Mouse (Mus musculus): ENCODE results near the gene Trp53i13. TPM values are rescaled to one million over a fixed set of nuclear protein-coding genes. Genes with fewer than 3 reads are reported as not detected.

Trp53i13 gene
- polyA plus RNA-seq, 1 experiment = 72.7 TPM

DNA sequence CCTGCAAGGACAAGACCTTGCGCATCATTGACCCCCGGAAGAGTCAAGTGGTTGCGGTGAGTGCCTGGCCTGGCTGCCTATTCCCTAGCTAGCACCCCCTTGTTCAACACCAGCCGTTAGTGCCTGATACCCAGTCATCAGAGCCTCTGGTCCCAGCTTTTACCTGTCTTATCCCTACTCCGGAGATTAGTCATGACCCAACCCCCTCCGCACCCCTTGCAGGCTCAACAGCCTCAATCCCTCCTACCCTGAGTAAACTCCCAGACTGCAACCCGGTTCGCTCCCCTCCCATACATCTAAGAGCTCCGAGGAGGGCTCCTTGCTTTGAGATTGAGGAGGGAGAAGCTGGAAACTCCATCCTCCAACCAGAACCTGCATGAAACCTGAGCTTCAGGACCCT is 49.2 kb downstream of the Trp53i13 start:
- H3K27ac ChIP-seq (ENCODE audit: control insufficient read depth, insufficient read depth, low read length) = no peak overlapping the region

DNA sequence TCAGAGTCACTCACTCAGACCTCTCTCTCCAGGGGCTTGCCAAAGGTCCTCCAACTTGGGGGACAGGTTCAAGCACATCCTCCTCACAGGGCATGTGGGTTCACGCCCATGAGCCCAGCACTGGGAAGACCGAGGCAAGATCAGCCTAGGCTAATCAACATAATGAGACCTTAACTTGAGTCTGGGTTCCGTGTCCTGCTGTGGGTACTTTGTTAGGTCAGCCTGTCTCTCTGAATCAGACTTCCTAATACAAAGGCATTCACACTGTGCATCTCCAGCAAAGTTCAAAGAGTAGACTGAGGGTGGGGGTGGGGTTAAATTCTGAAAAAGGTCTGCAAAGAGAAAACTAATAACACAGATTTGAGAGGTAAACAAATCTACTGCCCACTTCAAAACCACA is 50.7 kb downstream of the Trp53i13 start:
- no peak overlapping the region for H3K4me3 ChIP-seq (ENCODE audit: control insufficient read depth, insufficient read depth, low read length)
- TF ChIP-seq POLR2A (IDR thresholded peaks at IDR 0.05; ENCODE audit: control insufficient read depth, extremely low read depth, insufficient read depth, low read length, poor library complexity) (no peak), CTCF (IDR thresholded peaks at IDR 0.05; ENCODE audit: borderline replicate concordance, control insufficient read depth, extremely low read depth, insufficient read depth, low read length, poor library complexity) (no peak)
- peaks cover 16% of the 10 kb centered on the region for H3K4me1 ChIP-seq (replicated peaks; ENCODE audit: control insufficient read depth, insufficient read depth, low read length)
- DNase-seq = no peak
- no peak overlapping the region for H3K27ac ChIP-seq (ENCODE audit: control insufficient read depth, insufficient read depth, low read length)
- peaks cover 14% of the 10 kb centered on the region for H3K27me3 ChIP-seq (ENCODE audit: control insufficient read depth, insufficient read depth, low read length)
- no peaks in the 10 kb centered on the region for H3K36me3 ChIP-seq (ENCODE audit: control insufficient read depth, insufficient read depth, low read length)
- 93% methylated on average over 3 of the region's 3 CpGs for WGBS

More for the DNA sequence above, 49.2 kb downstream of the Trp53i13 start:
- TF ChIP-seq CTCF (IDR thresholded peaks at IDR 0.05; ENCODE audit: borderline replicate concordance, control insufficient read depth, extremely low read depth, insufficient read depth, low read length, poor library complexity) (no peak), POLR2A (IDR thresholded peaks at IDR 0.05; ENCODE audit: control insufficient read depth, extremely low read depth, insufficient read depth, low read length, poor library complexity) (no peak)
- 62% methylated on average over 9 of the region's 9 CpGs for WGBS
- Histone ChIP-seq H3K36me3 (ENCODE audit: control insufficient read depth, insufficient read depth, low read length) (no peaks in the 10 kb centered on the region), H3K4me3 (ENCODE audit: control insufficient read depth, insufficient read depth, low read length) (no peak overlapping the region), H3K4me1 (replicated peaks; ENCODE audit: control insufficient read depth, insufficient read depth, low read length) (peaks cover 16% of the 10 kb centered on the region), H3K27me3 (ENCODE audit: control insufficient read depth, insufficient read depth, low read length) (peaks cover 14% of the 10 kb centered on the region)
- DNase-seq = no peak

- WGBS = 88% methylated on average over 4 of the region's 4 CpGs
- no peak for DNase-seq
- TF ChIP-seq CTCF (IDR thresholded peaks at IDR 0.05; ENCODE audit: borderline replicate concordance, control insufficient read depth, extremely low read depth, insufficient read depth, low read length, poor library complexity) (no peak), POLR2A (IDR thresholded peaks at IDR 0.05; ENCODE audit: control insufficient read depth, extremely low read depth, insufficient read depth, low read length, poor library complexity) (no peak)
- H3K27me3 ChIP-seq (ENCODE audit: control insufficient read depth, insufficient read depth, low read length) = peaks cover 14% of the 10 kb centered on the region
- H3K4me1 ChIP-seq (replicated peaks; ENCODE audit: control insufficient read depth, insufficient read depth, low read length) = peaks cover 16% of the 10 kb centered on the region
- H3K27ac ChIP-seq (ENCODE audit: control insufficient read depth, insufficient read depth, low read length) = no peak overlapping the region
- H3K36me3 ChIP-seq (ENCODE audit: control insufficient read depth, insufficient read depth, low read length) = no peaks in the 10 kb centered on the region
- no peak overlapping the region for H3K4me3 ChIP-seq (ENCODE audit: control insufficient read depth, insufficient read depth, low read length)
These were observed 51.1 kb downstream of the Trp53i13 start for GRCm38 (mm10) chr11:77464684-77465083.

GRCm38 (mm10) chr11:77463786-77464185 is 52.0 kb downstream of the Trp53i13 start:
- DNase-seq = no peak
- H3K27me3 ChIP-seq (ENCODE audit: control insufficient read depth, insufficient read depth, low read length) = peaks cover 14% of the 10 kb centered on the region
- peaks cover 16% of the 10 kb centered on the region for H3K4me1 ChIP-seq (replicated peaks; ENCODE audit: control insufficient read depth, insufficient read depth, low read length)

DNA sequence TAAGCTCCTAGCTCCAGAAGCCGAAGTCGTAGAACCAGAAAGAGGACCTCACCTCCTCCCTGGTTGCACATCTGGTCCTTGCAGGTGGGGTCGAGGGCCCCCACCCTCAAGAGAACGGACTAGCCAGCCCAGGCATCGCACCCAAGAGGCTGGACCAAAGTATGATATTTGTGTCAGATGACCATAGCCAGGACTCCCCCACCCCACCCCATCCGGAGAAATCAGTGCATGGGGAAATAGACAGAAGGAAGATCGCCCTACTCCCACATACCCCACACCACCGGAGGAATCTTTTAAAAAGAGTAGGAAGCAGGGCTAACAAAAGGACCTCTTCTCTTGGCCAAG is 52.7 kb downstream of the Trp53i13 start:
- Histone ChIP-seq H3K27me3 (ENCODE audit: control insufficient read depth, insufficient read depth, low read length) (peaks cover 14% of the 10 kb centered on the region), H3K27ac (ENCODE audit: control insufficient read depth, insufficient read depth, low read length) (no peak overlapping the region), H3K4me3 (ENCODE audit: control insufficient read depth, insufficient read depth, low read length) (no peak overlapping the region), H3K4me1 (replicated peaks; ENCODE audit: control insufficient read depth, insufficient read depth, low read length) (peaks cover 16% of the 10 kb centered on the region), H3K36me3 (ENCODE audit: control insufficient read depth, insufficient read depth, low read length) (no peaks in the 10 kb centered on the region)
- no peak for DNase-seq
- TF ChIP-seq CTCF (IDR thresholded peaks at IDR 0.05; ENCODE audit: borderline replicate concordance, control insufficient read depth, extremely low read depth, insufficient read depth, low read length, poor library complexity) (no peak), POLR2A (IDR thresholded peaks at IDR 0.05; ENCODE audit: control insufficient read depth, extremely low read depth, insufficient read depth, low read length, poor library complexity) (no peak)
- WGBS = 46% methylated on average over 8 of the region's 8 CpGs

More at GRCm38 (mm10) chr11:77463786-77464185, 52.0 kb downstream of the Trp53i13 start:
- Histone ChIP-seq H3K4me3 (ENCODE audit: control insufficient read depth, insufficient read depth, low read length) (no peak overlapping the region), H3K36me3 (ENCODE audit: control insufficient read depth, insufficient read depth, low read length) (no peaks in the 10 kb centered on the region), H3K27ac (ENCODE audit: control insufficient read depth, insufficient read depth, low read length) (no peak overlapping the region)
- WGBS = 93% methylated on average over 10 of the region's 10 CpGs
- TF ChIP-seq CTCF (IDR thresholded peaks at IDR 0.05; ENCODE audit: borderline replicate concordance, control insufficient read depth, extremely low read depth, insufficient read depth, low read length, poor library complexity) (no peak), POLR2A (IDR thresholded peaks at IDR 0.05; ENCODE audit: control insufficient read depth, extremely low read depth, insufficient read depth, low read length, poor library complexity) (no peak)

DNA sequence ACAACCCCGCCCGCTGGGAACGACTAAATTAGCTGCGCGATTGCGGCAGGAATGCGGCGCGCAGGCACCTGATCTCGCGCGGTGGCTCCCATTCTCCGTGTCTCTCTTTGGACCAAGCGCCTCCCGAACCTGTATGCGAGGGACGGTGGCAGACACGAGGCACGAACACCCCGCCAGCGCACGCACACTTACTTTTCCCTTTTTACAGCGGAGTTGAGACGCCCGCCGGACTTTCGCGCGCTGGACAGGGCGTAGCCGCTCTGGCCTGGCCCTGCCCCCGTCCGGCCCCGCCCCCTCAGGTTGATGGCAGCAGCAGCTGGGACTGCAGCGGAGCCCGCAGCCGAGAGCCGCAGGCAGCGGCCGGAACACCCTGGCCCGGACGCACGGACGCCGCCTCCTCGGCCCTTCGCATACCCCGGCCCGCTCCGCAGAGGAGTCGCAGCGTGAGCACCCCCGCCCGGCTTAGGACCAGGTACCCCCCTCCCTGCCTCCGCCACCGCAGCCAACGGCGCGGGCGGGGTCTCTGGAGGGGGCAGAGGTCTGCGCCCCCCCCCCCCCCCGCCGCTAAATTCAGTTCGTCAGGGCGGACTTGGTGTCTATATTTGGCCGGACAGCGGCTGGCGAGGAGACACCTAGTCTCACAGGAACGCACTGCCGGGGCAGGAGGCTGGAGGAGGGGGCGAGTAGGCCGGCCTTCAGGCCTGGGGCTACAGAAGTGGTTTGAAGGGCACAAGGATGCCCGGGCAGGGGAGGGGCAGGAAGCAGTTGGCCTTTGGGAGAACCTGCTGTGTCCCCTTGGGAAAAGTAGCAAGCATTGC is 53.3 kb downstream of the Trp53i13 start, which contains the start of gene Coro6:
Gene Coro6 (plus strand): TSS at position 129 of the 818 bp plus-strand sequence.
- Histone ChIP-seq H3K4me3 (ENCODE audit: control insufficient read depth, insufficient read depth, low read length) (peak within 1 kb of the TSS; percentile 16), H3K36me3 (ENCODE audit: control insufficient read depth, insufficient read depth, low read length) (no peaks in the 10 kb centered on the region), H3K27ac (ENCODE audit: control insufficient read depth, insufficient read depth, low read length) (no peak within 1 kb of the TSS), H3K27me3 (ENCODE audit: control insufficient read depth, insufficient read depth, low read length) (peaks cover 14% of the 10 kb centered on the region), H3K4me1 (replicated peaks; ENCODE audit: control insufficient read depth, insufficient read depth, low read length) (peaks cover 13% of the 10 kb centered on the region)
- DNase-seq = no peak
- 1% methylated on average over 73 of the region's 73 CpGs for WGBS
- TF ChIP-seq POLR2A (IDR thresholded peaks at IDR 0.05; ENCODE audit: control insufficient read depth, extremely low read depth, insufficient read depth, low read length, poor library complexity) (no peak), CTCF (IDR thresholded peaks at IDR 0.05; ENCODE audit: borderline replicate concordance, control insufficient read depth, extremely low read depth, insufficient read depth, low read length, poor library complexity) (no peak)

Data from thymus, adult 2 months (tissue).